Mouse (Mus musculus) liver, embryonic 12.5 days (tissue): ENCODE measurements around the gene Rnase4. TPM values are rescaled to one million over a fixed set of nuclear protein-coding genes. Genes with fewer than 3 reads are reported as not detected.

ENCODE experiments used
- ATAC-seq: fragments of 200-750 bp; cut with Nextera tagmentation; 2 replicates; pipeline ENCODE4 v1.8.0; 2017; ENCODE audit warnings: moderate number of reproducible peaks, mild to moderate bottlenecking, moderate library complexity
- H3K27ac ChIP-seq: fragments of 300-500 bp; sonication (generic); 2 replicates; pipeline ENCODE4 v1.5.1; 2016; ENCODE audit warnings: mild to moderate bottlenecking
- H3K27me3 ChIP-seq: fragments of 300-500 bp; sonication (generic); replicated peaks from 2 replicates; pipeline ENCODE4 v1.6.1; 2016; ENCODE audit warnings: mild to moderate bottlenecking, moderate library complexity
- H3K36me3 ChIP-seq: fragments of 300-500 bp; sonication (generic); 2 replicates; pipeline ENCODE4 v1.6.1; 2016; ENCODE audit warnings: mild to moderate bottlenecking, moderate library complexity
- H3K4me1 ChIP-seq: fragments of 300-500 bp; sonication (generic); 2 replicates; pipeline ENCODE4 v1.6.1; 2016
- H3K4me2 ChIP-seq: fragments of 300-500 bp; sonication (generic); 2 replicates; pipeline ENCODE4 v1.6.1; 2016; ENCODE audit warnings: mild to moderate bottlenecking, moderate library complexity
- H3K4me3 ChIP-seq: fragments of 300-500 bp; sonication (generic); 2 replicates; pipeline ENCODE4 v1.5.1; 2016; ENCODE audit warnings: mild to moderate bottlenecking, moderate library complexity
- H3K9ac ChIP-seq: fragments of 300-500 bp; sonication (generic); 2 replicates; pipeline ENCODE4 v1.6.1; 2016; ENCODE audit warnings: mild to moderate bottlenecking, moderate library complexity
- H3K9me3 ChIP-seq: fragments of 300-500 bp; sonication (generic); replicated peaks from 2 replicates; pipeline ENCODE4 v1.6.1; 2016; ENCODE audit warnings: mild to moderate bottlenecking, moderate library complexity
- WGBS: fragments of 180-500 bp; shearing (Covaris S2); methylation state at CpG from one replicate; pipeline ENCODE4 v1.1.7; 2016; ENCODE audit not compliant: insufficient replicate concordance; 5-methylcytosine and 5-hydroxymethylcytosine counted together
- polyA plus RNA-seq: library from polyadenylated mRNA; unstranded; fragments of >200 nt; fragmentation: Nextera tagmentation; extraction: Ambion mirVana; gene quantifications from 2 replicates; pipeline ENCODE4 v1.2.1, GENCODE M21; 2016

Gene Rnase4
- polyA plus RNA-seq, result 10.0 and 10.4 TPM in 2 replicates

DNA sequence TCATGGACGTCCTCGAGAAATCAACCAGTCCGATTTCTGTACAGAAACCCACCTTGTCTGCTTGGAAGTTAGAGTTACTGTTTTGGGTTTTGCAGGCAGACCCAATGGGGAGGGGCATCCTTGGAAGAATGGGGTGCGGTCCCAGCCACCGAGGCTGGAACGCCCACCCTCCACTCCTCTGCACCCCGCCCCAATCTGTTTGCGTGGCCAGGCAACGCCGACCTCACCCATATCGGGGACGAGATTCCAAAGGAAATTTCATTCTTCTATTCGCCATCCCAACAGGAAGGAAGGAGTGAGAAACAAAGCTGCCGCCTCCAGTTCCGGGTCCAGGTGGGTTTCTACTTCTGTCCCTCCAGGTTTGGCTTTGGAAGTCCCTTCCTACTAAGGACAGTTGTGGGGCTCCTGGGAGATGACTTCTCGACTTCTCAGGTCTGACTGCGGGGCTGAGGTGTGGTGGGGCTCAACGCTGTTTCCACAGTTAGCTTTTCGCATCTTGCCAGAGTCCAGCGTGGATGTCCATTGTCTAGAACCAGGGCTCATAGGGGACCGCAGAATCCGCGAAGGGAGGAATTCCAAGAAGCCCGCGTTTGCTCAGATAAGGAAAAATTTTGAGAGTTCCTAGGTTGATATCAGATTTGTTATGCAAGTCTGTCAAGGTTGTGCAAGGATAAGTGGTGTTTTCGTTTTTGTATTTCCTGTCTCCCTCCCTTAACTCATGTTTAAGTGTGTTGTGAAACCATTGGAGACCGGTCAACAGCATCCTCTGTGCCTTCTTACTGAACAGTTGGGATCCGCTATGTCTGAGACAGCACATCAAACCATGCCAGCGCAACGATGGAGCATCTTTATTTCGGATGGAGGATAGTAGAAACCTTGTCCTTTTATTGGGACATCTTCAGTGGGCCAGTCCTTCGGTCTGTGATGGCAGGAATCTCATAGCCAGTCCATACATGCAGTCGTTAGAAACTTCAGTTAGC is at the start of gene Rnase4, which contains the start of gene Ang:
Rnase4 (plus strand) TSS at position 157 of the 980 bp plus-strand sequence.
Ang (plus strand) TSS at position 230 of the 980 bp plus-strand sequence.
- no peaks in the 10 kb centered on the region for H3K36me3 ChIP-seq
- H3K27me3 ChIP-seq, result no peaks in the 10 kb centered on the region
- peak within 1 kb of the TSS; percentile 79 for H3K4me3 ChIP-seq
- H3K27ac ChIP-seq, result peak within 1 kb of the TSS; percentile 89
- H3K9me3 ChIP-seq, result no peaks in the 10 kb centered on the region
- peaks cover 51% of the 10 kb centered on the region for H3K4me1 ChIP-seq
- no peak for ATAC-seq
- H3K4me2 ChIP-seq, result peak within 1 kb of the TSS; percentile 95
- H3K9ac ChIP-seq, result peak within 1 kb of the TSS; percentile 76
- 7% methylated on average over 33 of the region's 33 CpGs for WGBS

DNA sequence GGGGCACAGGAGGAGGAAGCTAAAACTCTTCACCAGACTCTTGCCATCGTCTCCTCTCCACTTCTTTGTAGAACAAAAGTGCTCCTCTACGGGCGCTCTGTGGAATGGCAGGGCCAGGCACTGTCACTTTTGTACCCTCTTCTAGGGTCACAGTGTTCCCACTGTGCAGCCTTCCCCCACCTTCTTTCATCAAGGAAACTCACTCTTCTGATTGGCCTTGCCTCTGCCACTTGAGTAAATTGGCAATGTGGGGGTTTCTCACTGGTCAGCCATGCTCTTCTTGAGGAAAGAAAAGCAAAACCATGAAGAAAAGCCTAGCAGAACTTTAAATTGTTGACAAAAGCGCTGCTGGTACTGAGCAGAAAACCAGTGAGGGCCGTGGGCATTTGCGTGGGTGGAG is 49.1 kb upstream of the Rnase4 start, which contains the start of gene Rnase9:
Rnase9 (minus strand) TSS at position 101 of the 400 bp plus-strand sequence.
- WGBS, result 69% methylated on average over 6 of the region's 6 CpGs
- H3K9me3 ChIP-seq, result no peaks in the 10 kb centered on the region

DNA sequence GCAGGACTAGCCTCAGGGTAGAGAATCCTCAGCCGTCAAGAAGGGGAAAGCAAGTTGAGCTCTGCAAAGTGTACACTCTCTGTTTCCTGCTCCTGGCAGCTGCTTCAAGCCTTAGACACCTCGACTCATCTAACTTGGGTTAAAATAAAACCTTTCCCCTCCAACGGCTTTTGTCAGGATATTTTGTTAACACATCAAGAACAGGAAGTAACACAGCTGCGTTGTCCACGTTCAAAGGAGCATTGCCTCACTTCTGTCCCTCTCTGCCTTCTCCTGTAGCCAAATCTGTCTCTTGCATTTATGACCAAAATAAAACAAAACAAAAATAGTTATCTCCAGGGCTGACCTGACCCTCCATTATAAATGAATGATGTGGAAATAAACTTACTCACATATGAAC is 43.0 kb upstream of the Rnase4 start:
- 20% methylated on average over 5 of the region's 5 CpGs for WGBS
- H3K4me3 ChIP-seq, result no peak overlapping the region
- no peaks in the 10 kb centered on the region for H3K9me3 ChIP-seq
- no peak for ATAC-seq
- no peaks in the 10 kb centered on the region for H3K36me3 ChIP-seq
- H3K27ac ChIP-seq, result no peak overlapping the region
- no peaks in the 10 kb centered on the region for H3K27me3 ChIP-seq
- H3K4me1 ChIP-seq, result no peaks in the 10 kb centered on the region
- no peak overlapping the region for H3K4me2 ChIP-seq
- no peak overlapping the region for H3K9ac ChIP-seq

More for the DNA sequence above, 49.1 kb upstream of the Rnase4 start, which contains the start of gene Rnase9:
- no peak for ATAC-seq
- Histone ChIP-seq H3K4me1 (no peaks in the 10 kb centered on the region), H3K4me2 (no peak within 1 kb of the TSS), H3K36me3 (no peaks in the 10 kb centered on the region), H3K27ac (no peak within 1 kb of the TSS), H3K9ac (no peak within 1 kb of the TSS), H3K4me3 (no peak within 1 kb of the TSS), H3K27me3 (no peaks in the 10 kb centered on the region)

DNA sequence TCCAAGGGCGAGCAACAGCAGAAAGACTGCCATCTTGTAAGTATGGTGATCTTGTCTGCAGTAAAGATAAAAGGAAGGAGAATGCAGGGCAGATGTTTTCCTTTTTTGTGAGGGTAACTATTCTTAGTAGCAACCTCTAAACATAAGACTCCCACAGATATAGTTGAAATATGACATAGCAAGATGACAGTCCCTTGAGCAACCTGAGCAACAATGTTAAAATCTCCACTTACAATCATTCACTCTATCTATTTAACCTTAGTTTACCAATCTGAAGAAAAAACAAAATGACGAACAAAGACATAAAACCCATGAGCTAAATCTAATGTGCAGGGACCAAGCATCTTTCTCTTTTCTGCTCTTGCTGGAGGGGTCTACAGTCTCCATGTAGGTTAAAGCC is 40.8 kb upstream of the Rnase4 start, which contains the start of gene Rnase11:
Rnase11 (minus strand) TSS at position 101 of the 400 bp plus-strand sequence.
- Histone ChIP-seq H3K4me2 (no peak within 1 kb of the TSS), H3K27me3 (no peaks in the 10 kb centered on the region), H3K9ac (no peak within 1 kb of the TSS), H3K9me3 (no peaks in the 10 kb centered on the region), H3K4me3 (no peak within 1 kb of the TSS), H3K27ac (no peak within 1 kb of the TSS), H3K36me3 (no peaks in the 10 kb centered on the region), H3K4me1 (peaks cover 6% of the 10 kb centered on the region; the same call in 1 of the 2 replicates)
- no peak for ATAC-seq
- 61% methylated on average over 2 of the region's 2 CpGs for WGBS

DNA sequence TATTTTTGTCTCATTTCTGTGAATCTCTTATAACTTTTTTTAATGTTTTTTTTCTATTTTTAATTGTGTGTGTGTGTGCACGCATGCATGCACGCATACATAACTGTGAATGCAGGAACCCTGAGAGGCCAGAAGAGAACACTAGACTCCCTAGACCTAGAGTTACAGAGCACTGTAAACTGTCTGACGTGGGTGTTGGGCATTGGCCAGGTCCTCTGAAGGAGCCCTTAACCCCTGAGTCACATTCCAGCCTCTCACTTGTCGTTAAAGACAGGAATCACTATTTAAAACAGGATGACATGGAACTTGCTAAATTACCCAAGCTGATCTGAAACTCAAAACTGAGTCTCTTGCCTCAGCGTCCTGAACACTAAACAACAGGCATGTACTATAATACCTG is 38.9 kb upstream of the Rnase4 start:
- H3K27me3 ChIP-seq, result no peaks in the 10 kb centered on the region
- no peak overlapping the region for H3K4me2 ChIP-seq
- no peaks in the 10 kb centered on the region for H3K9me3 ChIP-seq
- H3K9ac ChIP-seq, result no peak overlapping the region
- 71% methylated on average over 5 of the region's 5 CpGs for WGBS
- peaks cover 7% of the 10 kb centered on the region; the same call in 1 of the 2 replicates for H3K4me1 ChIP-seq
- H3K27ac ChIP-seq, result no peak overlapping the region
- no peak overlapping the region for H3K4me3 ChIP-seq
- ATAC-seq, result no peak
- H3K36me3 ChIP-seq, result no peaks in the 10 kb centered on the region

DNA sequence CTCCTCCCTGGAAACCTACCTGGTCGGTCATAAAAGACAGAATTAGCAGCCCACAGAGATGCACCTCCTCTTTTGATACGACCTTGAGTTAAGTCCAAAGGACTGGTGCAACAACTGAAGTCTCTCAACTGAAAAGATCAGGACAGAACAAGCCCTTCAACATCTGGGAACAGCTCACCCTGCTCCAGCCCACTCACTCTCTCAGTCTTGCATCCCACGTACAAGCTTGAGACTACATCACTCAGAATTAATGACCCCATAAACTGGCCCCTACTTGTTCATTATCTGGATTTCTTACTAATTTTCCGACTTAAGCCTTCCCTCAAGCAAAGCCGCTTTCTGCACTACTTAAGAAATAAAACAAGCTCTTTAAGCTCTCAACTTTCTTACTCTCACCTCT is 37.7 kb upstream of the Rnase4 start:
- WGBS, result 60% methylated on average over 5 of the region's 5 CpGs
- H3K9me3 ChIP-seq, result no peaks in the 10 kb centered on the region

DNA sequence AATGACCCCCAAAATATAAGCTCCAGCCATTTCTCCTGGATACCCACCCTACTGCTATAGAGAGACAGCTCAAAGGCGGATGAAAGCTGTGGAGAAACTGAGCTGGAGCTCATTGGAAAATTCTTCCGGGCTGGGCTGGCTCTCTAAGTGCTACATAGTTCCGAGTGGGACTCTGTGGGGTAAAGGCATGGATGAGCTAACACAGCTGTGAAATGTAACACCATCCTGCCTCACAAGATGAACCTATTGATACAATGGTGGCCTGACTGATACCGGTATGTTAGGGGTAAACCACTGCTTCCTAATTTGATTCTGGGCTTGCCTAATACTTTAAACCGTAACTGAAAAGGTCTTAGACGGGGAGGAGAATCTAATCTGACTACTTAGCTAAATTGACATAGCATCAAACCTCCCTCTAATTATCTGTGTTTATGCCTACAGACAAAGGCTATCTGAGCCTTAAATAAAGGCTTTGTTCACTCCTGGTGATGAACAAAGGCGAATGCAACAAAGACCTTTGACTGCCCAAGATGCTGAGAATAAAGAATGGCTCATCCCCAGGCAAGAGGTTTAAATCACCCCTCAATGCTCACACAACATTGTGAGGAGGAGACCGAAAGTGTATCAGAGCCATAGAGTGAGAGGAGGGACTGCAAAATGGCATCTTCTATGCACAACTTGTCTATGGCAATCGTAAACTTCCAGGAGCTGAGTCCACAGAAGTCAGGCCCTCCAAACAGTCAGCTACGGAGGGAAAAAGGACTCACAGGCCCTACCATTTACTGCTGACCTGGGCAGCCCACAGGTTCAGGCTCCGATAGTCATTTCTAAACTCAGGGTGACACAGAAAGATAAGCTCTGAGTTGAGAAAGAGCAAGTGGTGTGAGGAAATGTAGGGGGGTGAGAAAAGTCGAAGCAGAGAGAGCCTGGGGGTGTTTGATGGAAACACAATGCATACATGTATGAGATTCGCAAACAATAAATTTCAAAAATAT is 36.3 kb upstream of the Rnase4 start:
- Histone ChIP-seq H3K27ac (no peak overlapping the region), H3K9ac (no peak overlapping the region), H3K36me3 (no peaks in the 10 kb centered on the region), H3K27me3 (no peaks in the 10 kb centered on the region), H3K4me3 (no peak overlapping the region), H3K4me1 (peaks cover 17% of the 10 kb centered on the region; the same call in 1 of the 2 replicates), H3K9me3 (no peaks in the 10 kb centered on the region), H3K4me2 (no peak overlapping the region)
- 48% methylated on average over 13 of the region's 13 CpGs for WGBS
- 0 out of 2 replicates have a peak, but pooled peaks have one; percentile 40 for ATAC-seq

More for the DNA sequence above, 37.7 kb upstream of the Rnase4 start:
- Histone ChIP-seq H3K27me3 (no peaks in the 10 kb centered on the region), H3K27ac (no peak overlapping the region), H3K9ac (no peak overlapping the region), H3K36me3 (no peaks in the 10 kb centered on the region), H3K4me2 (no peak overlapping the region), H3K4me1 (peaks cover 17% of the 10 kb centered on the region; the same call in 1 of the 2 replicates), H3K4me3 (no peak overlapping the region)
- no peak for ATAC-seq

DNA sequence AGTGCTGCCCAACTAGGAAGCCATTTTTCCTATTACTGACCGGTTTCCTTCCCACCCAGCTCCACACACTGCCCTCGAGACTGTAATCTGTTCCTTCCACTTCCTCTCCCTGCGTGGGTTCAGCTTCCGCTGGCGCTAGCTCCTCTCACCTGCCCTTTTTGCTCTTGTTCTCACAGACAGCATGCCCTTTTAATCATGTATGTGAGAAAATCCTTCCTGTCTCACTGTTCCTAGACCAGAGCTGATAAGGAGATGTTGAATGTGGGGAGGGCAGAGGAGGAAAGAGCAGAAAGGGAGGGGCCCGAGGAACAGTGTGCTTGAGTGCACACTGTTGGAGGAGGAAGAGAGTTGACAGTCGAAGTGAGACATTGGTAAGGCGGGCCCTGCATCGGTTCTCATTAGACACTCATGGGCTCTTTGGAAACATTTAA is 33.5 kb upstream of the Rnase4 start, which contains the start of gene Rnase12:
Rnase12 (minus strand) TSS at position 261 of the 431 bp plus-strand sequence.
- H3K9ac ChIP-seq, result no peak within 1 kb of the TSS
- H3K36me3 ChIP-seq, result no peaks in the 10 kb centered on the region
- H3K27ac ChIP-seq, result no peak within 1 kb of the TSS
- WGBS, result 11% methylated on average over 9 of the region's 9 CpGs
- H3K27me3 ChIP-seq, result no peaks in the 10 kb centered on the region
- ATAC-seq, result peak; percentile 64; the same call in 1 of the 2 replicates
- no peaks in the 10 kb centered on the region for H3K9me3 ChIP-seq
- peaks cover 22% of the 10 kb centered on the region for H3K4me1 ChIP-seq
- peak within 1 kb of the TSS; percentile 44 for H3K4me2 ChIP-seq
- no peak within 1 kb of the TSS for H3K4me3 ChIP-seq

DNA sequence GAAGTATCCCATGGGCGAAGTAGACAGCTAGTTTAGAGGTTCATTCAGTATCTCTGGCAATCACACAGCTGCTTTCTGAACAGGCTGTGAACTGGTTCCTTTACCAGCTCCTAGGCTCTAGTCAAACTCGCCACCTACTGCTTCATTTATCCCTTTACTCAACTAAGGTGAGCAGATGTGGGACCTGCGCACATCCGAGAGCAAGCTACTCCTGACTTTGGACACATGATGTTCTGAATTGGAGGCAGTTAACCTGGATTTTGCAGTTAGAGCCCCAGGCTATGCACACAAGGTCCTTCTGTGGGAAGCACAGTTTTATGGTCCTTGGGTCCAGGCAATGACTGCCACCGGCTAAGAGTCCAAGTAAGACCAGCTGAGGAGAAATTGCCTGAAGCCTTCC is 30.1 kb upstream of the Rnase4 start:
- no peak for ATAC-seq
- Histone ChIP-seq H3K27ac (no peak overlapping the region), H3K36me3 (no peaks in the 10 kb centered on the region), H3K27me3 (no peaks in the 10 kb centered on the region), H3K4me3 (no peak overlapping the region), H3K4me2 (no peak overlapping the region), H3K4me1 (peaks cover 25% of the 10 kb centered on the region), H3K9me3 (no peaks in the 10 kb centered on the region), H3K9ac (no peak overlapping the region)
- 75% methylated on average over 5 of the region's 5 CpGs for WGBS

DNA sequence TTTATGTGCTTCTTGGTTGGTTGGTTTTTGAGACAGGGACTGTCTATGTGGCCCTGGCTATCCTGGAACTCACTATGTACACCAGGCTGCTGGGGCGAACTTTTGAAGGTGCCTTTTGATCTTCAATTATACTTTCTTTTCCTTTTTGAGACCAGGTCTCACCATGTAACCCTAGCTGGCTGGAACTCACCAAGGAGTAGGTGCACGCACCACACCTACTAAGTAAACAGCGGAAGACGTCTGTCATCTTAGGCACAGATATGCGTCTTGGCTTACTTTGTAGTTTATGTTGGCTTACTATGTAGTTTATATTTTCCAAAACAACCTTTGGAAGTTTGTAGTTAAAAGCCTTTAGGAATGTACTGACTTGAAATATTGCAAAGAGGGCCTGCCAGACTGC is 21.9 kb upstream of the Rnase4 start:
- no peaks in the 10 kb centered on the region for H3K9me3 ChIP-seq
- ATAC-seq, result no peak
- peaks cover 25% of the 10 kb centered on the region; the same call in 1 of the 2 replicates for H3K27me3 ChIP-seq
- H3K27ac ChIP-seq, result no peak overlapping the region
- no peak overlapping the region for H3K4me3 ChIP-seq
- H3K4me2 ChIP-seq, result no peak overlapping the region
- no peak overlapping the region for H3K9ac ChIP-seq
- H3K36me3 ChIP-seq, result no peaks in the 10 kb centered on the region
- 74% methylated on average over 5 of the region's 5 CpGs for WGBS
- peaks cover 15% of the 10 kb centered on the region for H3K4me1 ChIP-seq

DNA sequence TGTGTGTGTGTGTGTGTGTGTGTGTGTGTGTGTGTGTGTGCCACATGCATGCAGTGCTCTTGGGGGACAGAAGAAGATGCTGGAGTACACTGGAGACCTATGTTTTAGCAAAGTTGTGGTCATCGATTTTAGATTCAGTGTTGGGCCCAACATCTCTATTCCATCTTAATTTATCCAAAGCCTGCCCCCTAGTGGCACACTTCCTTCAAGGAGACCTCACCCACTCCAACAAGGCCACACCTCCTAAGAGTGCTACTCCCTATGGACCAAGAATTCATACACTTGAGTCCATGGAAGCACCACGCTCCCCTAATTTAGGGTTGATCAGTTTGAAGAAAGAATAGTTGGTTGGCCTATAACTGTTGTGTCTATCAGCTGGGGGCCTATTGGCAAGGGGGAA is 21.3 kb upstream of the Rnase4 start:
- H3K27me3 ChIP-seq, result peaks cover 29% of the 10 kb centered on the region; the same call in 1 of the 2 replicates
- H3K9ac ChIP-seq, result no peak overlapping the region
- H3K4me2 ChIP-seq, result no peak overlapping the region
- ATAC-seq, result no peak
- no peak overlapping the region for H3K27ac ChIP-seq
- no peaks in the 10 kb centered on the region for H3K36me3 ChIP-seq
- H3K4me1 ChIP-seq, result peaks cover 13% of the 10 kb centered on the region
- H3K9me3 ChIP-seq, result no peaks in the 10 kb centered on the region
- no peak overlapping the region for H3K4me3 ChIP-seq
- 62% methylated on average over 2 of the region's 2 CpGs for WGBS
